Mouse (Mus musculus): ENCODE measurements around the gene Rai1.

Rai1 gene

GRCm38 (mm10) chr11:60188275-60188853 lies 83.6 kb downstream of the Rai1 start:
- no peak for DNase-seq (ENCODE audit: extremely low read depth, low read depth, low spot score)

GRCm38 (mm10) chr11:60189501-60190040 lies 84.8 kb downstream of the Rai1 start:
- DNase-seq (ENCODE audit: extremely low read depth, low read depth, low spot score): no peak

- DNase-seq (ENCODE audit: extremely low read depth, low read depth, low spot score): no peak
These were observed 85.3 kb downstream of the Rai1 start for GRCm38 (mm10) chr11:60190055-60190641.

- DNase-seq (ENCODE audit: extremely low read depth, low read depth, low spot score): no peak
These were observed 87.7 kb downstream of the Rai1 start for GRCm38 (mm10) chr11:60192534-60192933.

- DNase-seq (ENCODE audit: extremely low read depth, low read depth, low spot score): no peak
These were observed 88.7 kb downstream of the Rai1 start for GRCm38 (mm10) chr11:60193556-60193955.

- no peak for DNase-seq (ENCODE audit: extremely low read depth, low read depth, low spot score)
These were observed 90.3 kb downstream of the Rai1 start for GRCm38 (mm10) chr11:60195108-60195507.

- DNase-seq (ENCODE audit: extremely low read depth, low read depth, low spot score): no peak
These were observed 91.5 kb downstream of the Rai1 start for GRCm38 (mm10) chr11:60196344-60196743.

- DNase-seq (ENCODE audit: extremely low read depth, low read depth, low spot score): no peak
These were observed 93.3 kb downstream of the Rai1 start for GRCm38 (mm10) chr11:60197998-60198619.

GRCm38 (mm10) chr11:60198651-60199050 lies 93.8 kb downstream of the Rai1 start:
- no peak for DNase-seq (ENCODE audit: extremely low read depth, low read depth, low spot score)

GRCm38 (mm10) chr11:60199702-60200184 lies 94.9 kb downstream of the Rai1 start:
- DNase-seq (ENCODE audit: extremely low read depth, low read depth, low spot score): no peak

- no peak for DNase-seq (ENCODE audit: extremely low read depth, low read depth, low spot score)
These were observed 95.6 kb downstream of the Rai1 start for GRCm38 (mm10) chr11:60200384-60200783.

GRCm38 (mm10) chr11:60202710-60203638 lies 98.2 kb downstream of the Rai1 start:
- no peak for DNase-seq (ENCODE audit: extremely low read depth, low read depth, low spot score)

- peak; percentile 86 for DNase-seq (ENCODE audit: extremely low read depth, low read depth, low spot score)
These were observed 100.2 kb downstream of the Rai1 start for GRCm38 (mm10) chr11:60205026-60205425.

- DNase-seq (ENCODE audit: extremely low read depth, low read depth, low spot score): no peak
These were observed 101.4 kb downstream of the Rai1 start for GRCm38 (mm10) chr11:60206207-60206606.

- DNase-seq (ENCODE audit: extremely low read depth, low read depth, low spot score): no peak
These were observed 103.4 kb downstream of the Rai1 start for GRCm38 (mm10) chr11:60208201-60208600.

GRCm38 (mm10) chr11:60208712-60209111 lies 103.9 kb downstream of the Rai1 start:
- no peak for DNase-seq (ENCODE audit: extremely low read depth, low read depth, low spot score)

GRCm38 (mm10) chr11:60209217-60209932 lies 104.6 kb downstream of the Rai1 start:
- DNase-seq (ENCODE audit: extremely low read depth, low read depth, low spot score): peak; percentile 78

GRCm38 (mm10) chr11:60209933-60210249 lies 105.1 kb downstream of the Rai1 start:
- DNase-seq (ENCODE audit: extremely low read depth, low read depth, low spot score): no peak

- no peak for DNase-seq (ENCODE audit: extremely low read depth, low read depth, low spot score)
These were observed 105.5 kb downstream of the Rai1 start for GRCm38 (mm10) chr11:60210305-60210724.

- no peak for DNase-seq (ENCODE audit: extremely low read depth, low read depth, low spot score)
These were observed 106.3 kb downstream of the Rai1 start for GRCm38 (mm10) chr11:60211152-60211551.
